Mouse (Mus musculus): ENCODE results near the gene Casp9.
"Not testable (repeated sequence)": the region's sequence is repeated elsewhere in the genome, so short reads cannot be mapped to it uniquely, and the experiment has no call there.

Casp9 gene

DNA sequence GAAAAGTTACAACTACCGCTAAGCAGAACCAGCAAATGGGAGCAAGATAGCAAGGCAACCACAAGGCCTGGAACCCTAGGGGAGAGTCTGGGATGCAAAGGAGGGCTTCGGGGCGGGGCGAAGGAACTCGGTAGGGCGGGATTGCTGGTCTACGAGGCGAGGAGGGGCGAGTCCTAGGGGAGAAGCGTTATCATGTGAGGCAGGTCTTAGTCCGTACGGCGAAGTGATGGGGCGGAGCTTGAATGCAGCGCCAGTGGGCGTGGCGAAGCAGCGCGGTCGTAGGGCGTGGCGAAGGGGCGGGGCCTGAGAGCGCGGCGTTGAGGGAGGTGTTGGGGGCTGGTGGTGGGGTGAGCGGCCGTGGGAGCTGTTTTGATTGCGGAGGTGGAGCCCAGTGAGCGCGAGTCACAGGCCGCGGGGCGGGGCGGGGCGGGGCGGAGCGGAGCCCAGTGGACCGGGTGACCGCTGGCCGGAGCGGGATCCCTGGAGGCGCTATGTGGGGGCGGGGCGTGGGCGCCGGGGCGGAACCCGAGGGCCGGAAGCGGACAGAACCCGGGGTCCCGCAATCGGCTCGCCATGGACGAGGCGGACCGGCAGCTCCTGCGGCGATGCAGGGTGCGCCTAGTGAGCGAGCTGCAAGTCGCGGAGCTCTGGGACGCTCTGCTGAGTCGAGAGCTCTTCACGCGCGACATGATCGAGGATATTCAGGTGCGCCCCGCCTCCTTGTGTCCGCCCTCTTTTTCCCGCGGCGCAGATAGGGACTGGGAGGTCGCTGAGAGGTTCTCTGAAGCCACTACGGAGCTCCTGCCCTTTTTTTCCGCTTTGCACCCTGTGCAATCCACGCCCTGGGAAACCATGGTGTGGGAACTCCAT is at the start of gene Casp9:
Casp9 (plus strand) TSS at position 331 of the 870 bp plus-strand sequence.
- peak; percentile 99 for DNase-seq

DNA sequence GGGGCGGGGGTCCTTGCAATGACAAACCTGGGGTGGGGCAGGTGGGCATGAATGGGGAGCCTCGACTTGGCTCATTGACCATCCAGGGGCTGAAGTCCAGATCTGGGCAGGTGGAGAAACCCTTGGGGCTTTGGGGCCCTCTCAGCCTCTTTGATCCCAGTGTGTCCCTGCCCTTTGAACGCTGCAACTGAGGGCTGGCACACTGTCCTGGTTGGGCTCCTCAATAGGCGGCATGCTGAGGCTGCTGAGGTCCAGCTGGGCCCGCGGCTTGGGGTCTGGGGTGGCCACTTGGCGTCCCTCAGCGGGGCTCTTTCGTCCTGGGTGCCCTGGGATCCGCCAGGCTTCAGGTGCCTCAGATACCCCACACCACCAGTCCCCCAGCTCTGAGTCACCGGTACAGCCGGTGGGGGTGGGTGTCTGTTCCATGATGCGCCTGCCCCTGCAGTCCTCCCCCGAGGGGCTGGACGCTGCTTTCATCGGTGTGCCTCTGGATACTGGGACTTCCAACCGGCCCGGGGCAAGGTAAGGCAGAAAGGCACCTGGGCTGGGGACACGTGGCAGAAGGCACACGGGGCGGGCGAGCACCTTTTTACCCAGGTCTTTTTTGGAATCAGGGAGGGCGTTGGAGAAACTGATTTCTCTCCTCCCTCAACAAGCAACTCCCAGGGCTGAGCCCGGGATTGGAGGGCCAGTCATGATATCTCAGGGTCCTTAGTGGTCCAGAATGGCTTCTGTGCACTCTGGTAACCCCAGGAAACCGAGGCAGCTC is 46.6 kb upstream of the Casp9 start, which contains the start of gene Agmat:
Agmat (plus strand) TSS at position 95 of the 769 bp plus-strand sequence.
- DNase-seq, result no peak

DNA sequence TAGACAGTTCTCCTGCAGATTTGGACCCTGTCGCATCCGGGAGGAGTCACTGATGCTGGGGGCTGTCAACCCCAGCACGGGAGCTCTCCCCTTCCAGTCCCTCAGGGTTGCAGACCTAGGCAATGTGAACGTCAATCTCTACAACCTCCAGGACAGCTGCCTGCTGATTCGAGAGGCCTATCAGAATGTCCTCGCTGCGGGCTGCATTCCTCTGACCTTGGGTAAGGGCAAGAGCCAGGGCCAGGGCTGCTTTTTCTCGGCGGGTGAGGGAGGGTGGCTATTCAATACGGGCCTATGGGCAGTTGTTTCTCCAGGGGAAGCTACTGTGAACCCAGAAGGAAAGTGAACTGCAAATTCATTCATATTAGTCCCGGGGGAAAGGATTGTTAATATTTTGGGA is 43.9 kb upstream of the Casp9 start:
- no peak for DNase-seq

DNA sequence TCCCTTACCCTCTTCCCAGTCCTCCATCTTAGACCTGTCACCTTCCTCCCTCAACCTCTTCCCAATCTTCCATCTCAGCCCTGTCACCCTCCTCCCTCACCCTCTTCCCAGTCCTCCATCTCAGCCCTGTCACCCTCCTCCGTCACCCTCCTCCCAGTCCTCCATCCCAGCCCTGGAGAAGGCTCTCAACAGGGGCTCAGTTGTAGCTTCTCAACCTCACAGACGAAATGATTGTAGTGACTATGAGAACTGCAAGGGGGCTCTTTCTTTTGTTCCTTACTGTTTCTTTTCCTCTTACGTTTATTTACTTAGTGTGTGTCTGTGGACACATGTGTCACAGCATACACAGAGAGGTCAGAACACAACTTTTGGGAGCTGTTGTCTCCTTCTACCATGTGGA is 42.6 kb upstream of the Casp9 start:
- DNase-seq, result no peak

DNA sequence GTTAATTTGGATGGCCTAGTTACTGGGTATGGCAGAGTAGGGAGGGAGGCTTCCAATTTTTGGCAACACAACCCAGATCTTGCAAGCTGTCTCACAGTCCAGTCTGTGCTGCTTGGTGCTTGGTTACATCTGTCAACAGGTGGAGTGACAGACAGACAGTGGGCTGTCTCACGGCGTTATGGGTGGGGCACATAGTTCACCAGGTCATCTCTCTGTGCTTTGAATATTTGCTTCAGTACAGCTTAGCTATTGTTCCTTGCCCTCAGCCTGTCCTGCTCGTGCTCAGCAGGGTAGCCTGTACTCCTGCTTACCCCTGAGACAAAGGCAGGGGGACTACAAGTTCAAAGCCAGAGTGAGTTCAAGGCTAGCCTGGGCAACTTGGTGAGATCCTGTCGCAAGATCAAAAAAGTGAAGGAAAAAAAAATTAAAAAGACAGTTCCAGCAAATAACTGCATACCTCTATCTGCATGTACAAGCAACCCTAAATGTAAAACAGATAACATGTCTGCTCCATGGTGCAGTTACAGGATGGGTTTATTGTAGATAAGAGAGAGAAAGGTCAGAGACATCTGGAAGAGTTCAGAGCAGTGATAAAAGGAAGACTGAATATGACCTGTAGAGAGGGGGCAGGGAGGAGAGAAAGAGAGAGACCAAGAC is 41.9 kb upstream of the Casp9 start:
- no peak for DNase-seq

DNA sequence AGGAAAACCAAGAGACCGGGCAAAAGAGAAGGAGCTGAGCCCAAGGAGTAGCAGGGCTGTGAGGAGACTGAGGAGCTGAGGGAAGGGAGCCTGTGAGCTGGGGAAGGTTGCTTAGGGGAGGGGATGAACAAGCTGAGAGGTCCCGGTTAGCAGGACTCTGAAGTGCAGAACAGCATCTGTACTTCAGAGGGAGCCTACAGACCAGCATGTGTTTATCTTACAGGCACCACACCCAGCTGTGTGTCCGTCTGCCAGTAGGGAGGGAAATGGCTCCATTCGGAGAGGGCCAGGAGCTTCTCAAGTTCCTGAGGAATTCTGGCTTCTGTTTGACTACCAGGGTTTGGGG is 41.4 kb upstream of the Casp9 start:
- DNase-seq, result no peak

DNA sequence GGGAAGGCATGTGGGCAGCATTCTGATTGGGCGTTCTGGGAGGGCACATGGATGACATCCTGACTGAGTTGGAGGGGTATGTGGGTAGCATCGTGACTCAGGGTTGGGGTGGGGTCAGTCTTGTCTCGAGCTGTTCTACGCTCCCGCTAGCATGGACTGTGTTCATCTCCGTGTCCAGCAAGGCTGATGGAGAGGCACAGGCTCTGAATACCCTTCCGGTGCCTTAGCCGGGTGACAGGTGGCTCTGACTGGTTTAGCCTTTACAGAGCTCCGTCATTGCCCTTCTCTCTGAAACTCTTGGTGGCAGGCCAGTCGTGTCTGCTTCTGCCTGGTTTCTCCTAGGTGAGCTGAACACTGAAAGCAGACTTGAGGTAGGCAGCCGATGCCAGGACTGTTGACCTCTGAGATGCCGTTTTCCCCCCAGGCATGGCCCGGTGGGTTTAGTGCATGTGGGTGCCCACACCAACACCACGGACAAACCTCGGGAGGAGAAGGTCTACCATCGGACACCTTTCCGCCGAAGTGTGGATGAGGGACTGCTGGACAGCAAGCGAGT is 38.0 kb upstream of the Casp9 start:
- no peak for DNase-seq

DNA sequence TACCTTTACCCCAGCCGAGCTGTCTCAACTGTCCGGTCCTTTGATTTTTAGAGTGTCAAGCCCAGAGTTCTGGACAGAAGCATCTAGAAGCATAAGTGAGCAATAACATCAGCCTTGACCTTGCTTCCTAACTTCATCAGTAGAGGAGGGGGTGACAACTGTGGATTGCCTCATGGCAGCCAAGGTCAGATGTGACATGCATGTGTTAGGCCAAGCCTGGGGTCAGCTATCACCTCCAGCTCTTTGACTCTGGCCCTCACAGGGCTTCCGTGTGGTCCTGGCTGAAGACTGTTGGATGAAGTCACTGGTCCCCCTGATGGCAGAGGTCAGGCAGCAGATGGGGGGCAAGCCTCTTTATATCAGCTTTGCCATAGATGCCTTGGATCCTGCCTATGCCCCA is 36.3 kb upstream of the Casp9 start:
- no peak for DNase-seq

DNA sequence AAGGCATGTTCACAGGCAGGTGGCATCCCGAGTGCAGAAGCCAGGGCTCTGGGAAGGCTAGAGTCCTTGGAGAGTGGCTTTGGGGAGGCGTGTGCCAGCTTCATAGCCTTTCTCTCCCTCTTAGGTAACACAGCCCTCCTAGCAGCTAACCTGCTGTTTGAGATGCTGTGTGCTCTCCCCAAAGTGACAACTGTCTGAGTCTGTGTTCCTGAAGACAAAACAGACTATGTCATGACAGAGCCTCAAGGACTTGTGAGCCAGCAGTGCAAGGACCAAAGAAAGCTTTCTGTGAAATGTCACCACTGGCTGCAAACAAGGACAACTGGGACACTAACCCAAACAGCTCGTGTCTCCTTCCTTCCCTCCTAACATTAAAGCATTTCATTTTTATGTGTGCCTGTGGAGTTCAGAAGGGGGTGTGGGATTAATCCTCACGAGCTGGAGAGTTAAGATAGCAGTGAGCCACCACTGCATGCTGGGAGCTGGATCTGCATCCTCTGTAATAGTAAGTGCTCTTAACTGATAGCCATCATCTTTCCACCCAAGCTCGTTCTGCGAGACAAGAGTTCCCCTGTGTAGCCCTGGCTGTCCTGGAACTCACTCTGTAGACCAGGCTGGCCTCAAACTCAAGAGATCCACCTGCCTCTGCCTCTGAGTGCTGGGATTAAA is 34.4 kb upstream of the Casp9 start:
- DNase-seq, result no peak

DNA sequence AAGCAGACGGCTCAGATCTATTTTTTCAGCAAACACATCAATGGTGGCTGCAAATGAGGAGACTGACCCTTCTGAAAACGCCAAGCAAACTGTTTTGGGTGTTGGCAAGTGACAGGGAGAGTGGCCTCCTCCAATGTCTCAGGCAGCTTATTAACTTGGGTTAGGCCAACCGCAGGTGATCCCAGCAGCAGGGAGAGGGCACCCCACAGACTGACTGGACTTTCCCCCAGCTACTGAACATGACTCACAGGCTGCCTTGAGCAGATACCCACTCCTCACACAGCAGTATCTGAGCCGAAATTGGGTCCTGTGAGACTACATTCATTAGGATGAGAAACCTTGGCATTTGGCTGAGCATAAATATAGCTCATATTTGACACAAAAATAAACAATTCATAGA is 32.5 kb upstream of the Casp9 start:
- no peak for DNase-seq

DNA sequence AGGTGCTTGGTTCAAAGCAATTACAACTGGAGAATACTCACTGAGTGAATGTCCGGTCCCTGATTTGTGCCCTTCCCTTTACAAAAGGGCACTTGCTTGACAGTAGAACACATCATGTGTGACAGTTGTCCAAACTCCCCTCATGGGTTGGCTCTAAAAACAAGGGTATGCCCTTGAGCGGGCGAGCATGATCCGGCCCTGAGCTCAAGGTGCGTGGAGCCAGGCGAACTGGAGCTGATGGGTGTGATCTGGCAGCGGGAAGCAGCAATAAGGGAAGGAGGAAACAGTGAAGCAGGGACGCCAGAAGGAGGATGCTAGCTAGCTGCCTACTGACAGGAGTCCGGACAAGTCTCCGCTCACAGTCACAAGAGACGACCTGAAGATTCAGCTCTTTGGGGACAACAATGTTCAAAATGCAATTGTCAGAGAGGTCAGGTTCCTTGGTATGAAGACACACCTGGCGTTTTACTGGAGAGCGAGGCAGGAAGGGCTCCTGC is 31.3 kb upstream of the Casp9 start:
- DNase-seq, result no peak

DNA sequence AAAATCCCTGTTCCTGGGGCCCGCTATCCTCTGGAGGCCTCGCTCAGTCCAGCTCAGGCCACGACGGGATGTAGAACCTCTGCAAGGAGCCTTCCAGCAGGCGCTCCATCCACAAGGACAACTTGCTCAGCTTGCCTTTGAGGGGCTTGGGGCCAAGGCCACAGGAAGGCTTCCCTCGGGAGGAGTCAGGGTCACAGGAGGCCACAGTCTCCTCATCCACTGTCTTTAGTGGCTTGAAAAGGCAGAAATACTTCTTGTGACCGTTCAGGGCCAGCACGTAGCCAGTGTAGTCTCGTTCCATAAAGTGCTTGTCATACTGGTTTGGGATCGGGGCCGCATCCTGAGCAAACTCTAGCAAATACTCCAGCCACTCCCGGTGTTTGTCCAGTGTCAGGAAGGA is 29.9 kb upstream of the Casp9 start:
- no peak for DNase-seq

DNA sequence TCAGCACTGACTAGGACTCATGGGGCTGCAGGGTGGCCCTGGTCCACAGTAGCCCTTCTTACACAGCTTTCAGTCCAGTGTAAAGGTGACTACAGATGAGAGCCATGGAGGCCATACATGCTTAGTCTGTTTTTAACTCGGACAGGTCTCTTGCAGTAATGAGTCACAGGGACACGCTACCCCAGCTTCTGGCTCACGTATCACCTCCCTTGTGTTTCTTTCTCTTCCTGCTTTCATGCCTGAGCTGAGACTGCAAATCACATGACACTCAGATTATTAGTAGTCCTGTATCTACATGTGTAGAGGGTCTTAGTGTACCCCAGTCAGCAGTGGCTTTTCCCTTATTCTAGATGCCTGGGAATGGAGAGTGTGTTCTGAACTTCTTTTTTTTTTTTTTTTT is 28.4 kb upstream of the Casp9 start:
- no peak for DNase-seq

DNA sequence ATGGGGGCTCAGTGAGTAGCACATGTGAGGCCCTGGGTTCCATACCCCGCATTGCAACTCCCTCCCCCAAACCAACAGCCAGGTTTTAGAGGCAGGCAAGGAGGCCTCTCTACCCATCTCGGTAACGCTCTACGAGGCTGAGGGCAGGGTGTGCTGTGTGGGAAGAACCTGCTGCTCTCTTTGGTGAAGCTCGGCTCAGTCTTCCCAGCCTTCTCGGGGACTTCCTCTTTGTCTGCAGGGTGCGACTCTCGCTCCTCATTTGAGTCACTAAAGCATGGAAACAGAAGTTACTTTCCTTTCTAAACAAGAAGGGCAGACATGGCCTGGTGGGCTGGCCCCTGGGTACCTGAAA is 27.1 kb upstream of the Casp9 start:
- no peak for DNase-seq

DNA sequence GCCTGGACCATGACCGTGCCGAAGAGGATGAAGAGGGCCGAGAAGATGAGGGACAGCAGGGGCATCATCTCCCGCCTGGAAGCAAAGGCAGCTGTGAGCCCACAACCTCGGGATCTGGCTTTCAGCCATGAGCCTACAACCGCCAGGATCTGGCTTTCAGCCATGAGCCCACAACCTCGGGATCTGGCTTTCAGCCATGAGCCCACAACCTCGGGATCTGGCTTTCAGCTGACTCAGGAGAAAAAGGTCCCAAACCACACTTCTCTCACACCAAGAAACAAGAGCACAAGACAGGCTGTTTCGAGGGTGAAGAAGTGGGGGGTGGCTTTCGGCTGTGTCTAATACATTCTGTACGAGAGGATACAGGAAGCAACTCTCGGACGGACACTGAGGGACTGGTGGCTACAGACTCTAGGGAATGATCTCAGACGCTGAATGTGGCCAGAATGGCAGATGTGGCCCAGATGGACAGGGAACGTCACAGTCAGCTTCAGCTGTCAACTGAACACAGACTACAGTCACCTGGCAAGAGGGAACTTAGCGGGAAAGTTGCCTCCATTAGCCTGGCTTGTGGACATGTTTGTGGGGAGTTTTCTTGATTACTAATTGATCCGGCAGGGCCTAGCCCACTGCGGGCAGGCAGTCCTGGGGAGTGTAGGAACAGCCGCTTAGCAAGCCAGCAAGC is 26.6 kb upstream of the Casp9 start:
- DNase-seq, result peak; percentile 77 to 83

DNA sequence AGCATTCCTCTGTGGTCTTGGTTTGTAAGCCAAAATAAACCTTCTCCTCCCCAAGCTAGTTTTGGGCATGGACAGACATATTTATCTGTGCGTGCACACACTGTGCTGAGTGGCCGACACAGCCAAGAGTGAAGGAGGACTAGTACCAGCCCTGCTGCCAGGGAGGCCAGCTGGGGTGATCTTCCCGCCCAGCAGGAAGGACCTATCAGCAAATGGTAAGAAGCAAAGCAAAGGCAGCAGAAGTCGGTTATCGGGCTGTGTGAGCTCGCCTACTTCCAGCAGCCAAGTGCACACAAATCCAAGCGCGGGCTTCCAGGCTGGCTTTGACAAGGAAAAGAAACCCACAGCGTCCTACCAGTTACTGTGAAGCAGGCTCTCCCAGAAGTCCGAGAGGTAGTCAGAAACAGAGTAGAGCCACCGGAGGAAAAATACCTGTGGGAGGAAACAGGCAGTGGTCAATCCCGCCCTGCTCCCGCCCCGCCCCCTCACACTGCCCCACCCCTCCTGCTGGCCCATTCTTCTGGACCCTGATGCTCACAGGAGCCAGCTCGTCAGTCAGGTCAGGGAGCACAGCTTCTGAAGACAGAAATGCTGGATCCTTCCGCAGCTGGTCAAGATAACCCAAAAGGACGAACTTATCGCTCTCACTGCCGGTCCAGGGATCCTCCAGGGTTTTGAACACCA is 25.9 kb upstream of the Casp9 start:
- peak; percentile 84 to 90 for DNase-seq

DNA sequence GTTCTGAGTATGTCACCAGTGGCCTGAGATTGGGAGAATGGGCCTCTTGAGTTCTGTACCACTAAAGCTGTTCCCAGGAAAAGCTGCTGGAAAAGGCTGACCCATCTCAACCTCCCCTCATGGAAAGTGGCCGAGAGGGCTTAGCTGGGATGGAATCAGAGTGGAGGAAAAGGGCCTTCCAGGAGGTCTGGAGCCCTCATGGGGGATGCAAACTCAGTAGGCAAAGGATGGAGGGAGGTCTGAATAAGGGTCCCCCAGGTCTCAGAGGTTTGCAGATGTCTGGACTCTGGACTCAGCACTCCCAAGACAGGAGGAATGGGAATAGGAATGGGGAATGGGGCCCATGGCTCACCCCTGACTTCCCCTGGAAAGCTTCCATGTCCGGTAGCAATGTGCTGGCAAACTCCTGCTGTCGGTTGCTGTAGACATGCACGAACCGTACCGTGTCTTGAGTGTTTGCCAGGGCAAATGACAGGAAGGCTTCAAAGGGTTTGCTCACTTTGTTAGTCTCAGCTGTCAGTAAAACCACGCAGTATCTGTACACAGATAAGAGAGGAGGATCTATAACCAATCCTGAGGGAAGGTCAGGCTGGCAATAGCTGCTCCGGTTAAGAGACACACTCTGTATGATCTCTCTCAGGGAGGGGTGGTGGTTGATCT is 23.8 kb upstream of the Casp9 start:
- DNase-seq, result peak in 1 of 2 experiments; percentile 41

DNA sequence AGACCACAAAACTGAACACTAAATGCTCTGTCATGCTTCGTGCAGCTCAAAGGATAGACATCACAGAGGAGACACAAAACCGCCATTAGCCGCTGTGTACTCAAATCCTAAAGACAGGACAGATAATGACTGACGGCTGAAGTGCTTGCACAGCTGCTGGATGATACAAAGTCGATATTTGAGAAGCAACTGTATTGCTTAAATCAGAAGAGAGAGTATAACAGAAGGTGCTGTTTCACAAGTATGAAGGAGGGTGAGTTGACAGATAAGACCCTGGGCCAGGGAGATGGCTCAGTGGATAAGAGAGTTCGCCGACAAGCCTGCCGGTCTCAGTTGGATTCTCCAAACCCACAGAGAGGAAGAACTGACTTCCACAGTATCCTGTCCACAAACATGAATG is 21.6 kb upstream of the Casp9 start:
- no peak for DNase-seq

DNA sequence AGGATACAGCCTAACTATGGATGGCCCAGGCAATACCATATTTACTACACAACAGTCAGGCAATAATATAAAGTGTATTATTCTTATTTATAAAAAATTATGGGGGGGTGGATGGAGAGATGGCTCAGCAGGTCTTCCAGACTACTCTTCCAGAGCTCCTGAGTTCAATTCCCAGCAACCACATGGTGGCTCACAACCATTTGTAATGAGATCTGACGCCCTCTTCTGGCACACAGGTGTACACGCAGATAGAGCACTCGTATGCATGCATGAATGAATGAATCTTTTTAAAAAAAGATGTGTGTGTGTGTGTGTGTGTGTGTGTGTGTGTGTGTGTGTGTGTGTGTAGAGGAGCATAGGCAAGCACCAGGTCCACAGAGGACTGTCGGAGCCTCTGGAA is 20.4 kb upstream of the Casp9 start:
- not testable (repeated sequence) for DNase-seq

DNA sequence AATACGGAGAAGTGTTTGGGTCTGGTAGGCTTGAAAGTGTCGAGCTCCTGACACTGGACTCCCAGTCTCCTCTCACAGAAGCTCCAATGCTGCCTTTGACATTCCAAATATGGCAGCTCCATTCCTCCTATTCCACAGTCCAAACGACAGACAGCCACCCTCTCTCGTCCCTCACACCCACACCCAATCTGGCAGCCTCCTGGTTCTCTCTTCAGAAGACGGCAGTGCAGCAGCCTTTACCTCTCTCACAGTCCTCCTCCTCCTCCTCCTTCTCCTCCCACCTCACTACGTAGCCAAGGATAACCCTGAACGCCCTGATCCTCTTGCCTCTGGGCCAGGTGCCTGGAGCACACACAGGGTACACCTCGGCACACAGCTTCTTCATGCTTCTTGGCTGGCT is 13.6 kb upstream of the Casp9 start:
- no peak for DNase-seq

Data from cerebellum, postnatal 10 days (tissue).